Mouse (Mus musculus) heart, embryonic 10.5 days (tissue): ENCODE data around the gene Arhgap31. TPM values are rescaled to one million over a fixed set of nuclear protein-coding genes. Genes with fewer than 3 reads are reported as not detected.
A peak's percentile ranks its signal among the peaks of the same experiment; 100 is the strongest.

Experiments
- DNase-seq: peaks from one replicate; pipeline ENCODE4 v3.0.0-alpha.2; 2017; ENCODE audit warnings: low spot score
- H3K27ac ChIP-seq: fragments of 300-500 bp; sonication (generic); 2 replicates; pipeline ENCODE4 v1.5.1; 2016; ENCODE audit warnings: mild to moderate bottlenecking
- H3K27me3 ChIP-seq: fragments of 300-500 bp; sonication (generic); 2 replicates; pipeline ENCODE4 v1.6.1; 2016; ENCODE audit warnings: mild to moderate bottlenecking; ENCODE audit not compliant: poor library complexity, insufficient read depth, severe bottlenecking
- H3K36me3 ChIP-seq: fragments of 300-500 bp; sonication (generic); 2 replicates; pipeline ENCODE4 v1.6.1; 2016; ENCODE audit warnings: mild to moderate bottlenecking, moderate library complexity
- H3K4me1 ChIP-seq: fragments of 300-500 bp; sonication (generic); 2 replicates; pipeline ENCODE4 v1.6.1; 2016; ENCODE audit warnings: mild to moderate bottlenecking
- H3K4me3 ChIP-seq: fragments of 300-500 bp; sonication (generic); 2 replicates; pipeline ENCODE4 v1.5.1; 2016; ENCODE audit warnings: mild to moderate bottlenecking, moderate library complexity
- H3K9me3 ChIP-seq: fragments of 300-500 bp; sonication (generic); 2 replicates; pipeline ENCODE4 v1.6.1; 2016; ENCODE audit warnings: mild to moderate bottlenecking, moderate library complexity
- WGBS: fragments of 180-500 bp; shearing (Covaris S2); methylation state at CpG from one replicate; pipeline ENCODE4 v1.1.7; 2016; 5-methylcytosine and 5-hydroxymethylcytosine counted together
- polyA plus RNA-seq: library from polyadenylated mRNA; unstranded; fragments of >200 nt; fragmentation: Nextera tagmentation; extraction: Ambion mirVana; gene quantifications from 2 replicates; pipeline ENCODE4 v1.2.1, GENCODE M21; 2016

Arhgap31 gene
- polyA plus RNA-seq, 1 experiment from 2014 or later, result 27.7 TPM

DNA sequence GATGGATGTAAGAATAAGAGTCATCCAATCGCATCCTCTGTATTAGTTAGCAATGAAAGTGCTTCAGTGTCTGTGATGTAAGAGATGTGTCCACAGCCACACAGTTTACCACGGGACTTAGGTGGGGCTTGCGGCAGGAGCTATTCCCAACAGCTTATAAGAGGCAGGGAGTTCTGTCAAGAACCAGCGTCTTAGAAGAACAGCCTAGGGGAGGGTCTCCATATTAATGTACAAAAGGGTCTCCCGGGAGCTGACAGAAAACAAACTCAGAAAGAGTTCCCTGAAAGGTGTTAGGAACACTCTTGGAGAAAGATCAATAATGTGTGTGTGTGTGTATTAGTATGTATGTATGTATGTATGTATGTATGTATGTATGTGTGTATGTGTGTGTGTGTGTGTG is 60.4 kb downstream of the Arhgap31 start:
- Histone ChIP-seq H3K36me3 (no peaks in the 10 kb centered on the region), H3K4me3 (no peak overlapping the region), H3K4me1 (peaks cover 77% of the 10 kb centered on the region), H3K27ac (peak overlapping the region; percentile 84), H3K9me3 (no peaks in the 10 kb centered on the region), H3K27me3 (no peaks in the 10 kb centered on the region)
- 64% methylated on average over 5 of the region's 5 CpGs for WGBS
- peak; percentile 51 for DNase-seq

DNA sequence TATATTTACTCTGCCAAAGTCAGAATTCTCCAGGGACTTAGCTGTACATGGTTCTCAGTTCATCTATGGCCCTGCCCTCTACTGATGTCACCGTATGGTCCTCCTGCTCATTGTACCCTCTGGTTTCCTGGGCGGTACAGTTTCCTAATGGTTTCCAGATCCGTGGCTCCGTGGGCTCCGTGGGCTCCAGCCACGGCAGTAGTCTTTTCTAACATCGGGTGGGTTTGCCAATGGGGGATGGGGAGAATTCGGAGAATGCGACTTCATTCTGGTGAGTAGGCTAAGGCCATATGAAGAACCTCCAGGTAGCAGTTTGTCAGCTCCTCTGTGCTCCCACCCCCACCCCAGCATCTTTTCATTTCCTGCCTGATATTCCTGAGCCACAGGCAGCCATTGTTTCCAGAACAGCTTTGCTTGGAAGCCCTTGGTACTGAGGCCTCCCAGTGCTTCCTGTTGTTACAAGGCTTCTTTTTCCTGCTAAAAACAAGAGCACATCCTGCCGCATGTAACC is 61.3 kb downstream of the Arhgap31 start:
- peak; percentile 74 for DNase-seq
- Histone ChIP-seq H3K9me3 (no peaks in the 10 kb centered on the region), H3K27ac (peak overlapping the region; percentile 84), H3K4me1 (peaks cover 77% of the 10 kb centered on the region), H3K27me3 (no peaks in the 10 kb centered on the region), H3K4me3 (no peak overlapping the region), H3K36me3 (no peaks in the 10 kb centered on the region)
- 53% methylated on average over 10 of the region's 10 CpGs for WGBS

DNA sequence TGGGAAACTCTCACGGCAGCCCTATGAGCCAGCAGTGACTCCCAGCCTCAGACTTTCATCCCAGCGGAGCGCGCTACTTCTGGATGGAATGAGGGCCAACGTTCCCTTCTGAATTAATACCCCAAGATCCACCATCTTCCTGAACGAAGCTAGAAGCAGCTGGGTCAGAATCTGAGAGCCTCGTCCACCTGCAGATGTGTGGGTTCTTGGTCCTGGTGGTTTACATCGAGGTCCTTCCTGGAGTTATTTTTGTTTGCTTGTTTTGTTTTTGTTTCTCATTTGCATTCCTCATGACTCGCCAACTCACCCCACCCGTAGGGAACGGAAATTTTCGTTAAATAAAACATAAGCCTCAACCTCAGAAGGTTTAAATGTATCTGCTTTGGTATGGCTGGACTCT is 61.8 kb downstream of the Arhgap31 start:
- Histone ChIP-seq H3K9me3 (no peaks in the 10 kb centered on the region), H3K27ac (peak overlapping the region; percentile 84; the same call in 1 of the 2 replicates), H3K36me3 (no peaks in the 10 kb centered on the region), H3K4me3 (no peak overlapping the region), H3K4me1 (peaks cover 77% of the 10 kb centered on the region), H3K27me3 (no peaks in the 10 kb centered on the region)
- DNase-seq, result peak; percentile 67
- WGBS, result 77% methylated on average over 12 of the region's 12 CpGs

DNA sequence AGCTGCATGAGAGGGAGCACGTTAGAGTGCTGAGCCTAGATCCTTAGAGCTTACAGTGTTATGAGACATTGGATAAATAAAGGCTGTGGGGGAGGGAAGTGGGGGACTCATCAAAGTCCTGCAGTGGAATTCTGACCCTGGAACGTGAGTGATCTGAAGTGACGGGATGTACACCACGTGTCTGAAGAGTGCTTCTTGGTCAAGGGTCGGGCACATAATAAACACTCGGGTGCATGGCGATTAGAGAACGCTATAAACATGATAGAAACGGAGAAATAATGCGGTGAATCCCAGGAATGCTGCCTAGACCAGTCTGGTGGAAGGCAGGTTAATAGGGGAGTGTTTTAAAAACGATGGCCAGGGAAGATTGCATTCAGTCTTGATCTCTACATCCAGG is 63.6 kb downstream of the Arhgap31 start:
- no peak for DNase-seq
- H3K27me3 ChIP-seq, result no peaks in the 10 kb centered on the region
- 50% methylated on average over 11 of the region's 11 CpGs for WGBS
- H3K36me3 ChIP-seq, result no peaks in the 10 kb centered on the region
- no peaks in the 10 kb centered on the region for H3K9me3 ChIP-seq
- peak overlapping the region; percentile 78 for H3K27ac ChIP-seq
- no peak overlapping the region; the same call in 1 of the 2 replicates for H3K4me3 ChIP-seq
- H3K4me1 ChIP-seq, result peaks cover 76% of the 10 kb centered on the region

DNA sequence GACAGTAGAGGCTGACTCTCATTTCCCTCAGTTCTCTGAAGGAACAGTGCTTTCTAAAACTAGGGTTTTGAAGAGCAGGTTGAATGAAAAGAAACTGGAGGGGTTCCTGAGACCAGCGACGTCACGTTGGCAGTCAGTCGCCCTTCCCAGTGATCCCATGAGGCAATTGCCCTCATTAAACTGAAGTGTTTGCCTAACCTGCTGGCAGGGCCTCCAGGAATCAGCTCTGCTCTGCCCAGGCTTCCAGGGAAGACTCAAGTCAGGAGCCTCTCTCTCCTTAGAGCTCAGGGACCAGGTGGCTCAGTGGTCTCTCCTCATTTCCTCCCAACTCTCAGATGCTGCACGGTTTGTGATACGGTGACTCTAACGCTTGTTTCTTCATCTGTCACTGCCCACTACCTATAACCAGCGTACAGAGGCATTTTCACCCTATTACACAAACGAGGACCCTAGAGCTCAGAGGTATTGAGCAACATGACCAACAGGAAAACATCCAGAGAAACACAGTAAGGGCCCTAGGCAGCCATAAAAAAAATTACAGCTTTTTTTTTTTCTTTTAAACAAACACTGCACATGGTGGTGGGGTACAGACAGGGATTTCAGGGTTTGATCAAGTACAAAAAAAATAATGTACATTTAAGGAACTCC is 64.2 kb downstream of the Arhgap31 start:
- H3K27me3 ChIP-seq, result no peaks in the 10 kb centered on the region
- H3K4me3 ChIP-seq, result no peak overlapping the region
- peaks cover 75% of the 10 kb centered on the region for H3K4me1 ChIP-seq
- H3K27ac ChIP-seq, result peak overlapping the region; percentile 74; the same call in 1 of the 2 replicates
- H3K36me3 ChIP-seq, result no peaks in the 10 kb centered on the region
- H3K9me3 ChIP-seq, result no peaks in the 10 kb centered on the region
- DNase-seq, result peak; percentile 71
- WGBS, result 83% methylated on average over 9 of the region's 9 CpGs

DNA sequence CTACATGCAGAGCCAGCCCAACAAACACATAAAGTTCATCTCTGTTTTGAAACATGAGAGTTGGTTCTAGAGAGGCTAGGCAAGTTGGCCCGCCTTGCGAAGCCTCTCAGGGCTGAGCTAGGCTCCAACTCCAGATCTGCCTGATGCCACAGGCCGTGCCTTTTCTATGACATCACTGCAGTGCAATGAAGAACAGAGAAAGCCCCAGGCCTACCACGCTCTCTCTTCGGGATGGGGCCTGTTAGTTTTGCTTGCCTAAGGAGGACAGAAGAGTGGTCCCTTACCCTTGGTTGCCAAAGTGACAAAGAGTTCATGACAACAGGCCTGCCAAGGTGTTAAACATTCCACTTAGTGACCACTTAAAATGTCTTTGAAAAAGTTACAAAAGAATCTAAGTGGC is 64.9 kb downstream of the Arhgap31 start:
- H3K27me3 ChIP-seq, result no peaks in the 10 kb centered on the region
- H3K4me1 ChIP-seq, result peaks cover 74% of the 10 kb centered on the region
- H3K9me3 ChIP-seq, result no peaks in the 10 kb centered on the region
- peak overlapping the region; percentile 74 for H3K27ac ChIP-seq
- H3K4me3 ChIP-seq, result no peak overlapping the region
- 47% methylated on average over 5 of the region's 5 CpGs for WGBS
- no peaks in the 10 kb centered on the region for H3K36me3 ChIP-seq
- DNase-seq, result peak; percentile 74

DNA sequence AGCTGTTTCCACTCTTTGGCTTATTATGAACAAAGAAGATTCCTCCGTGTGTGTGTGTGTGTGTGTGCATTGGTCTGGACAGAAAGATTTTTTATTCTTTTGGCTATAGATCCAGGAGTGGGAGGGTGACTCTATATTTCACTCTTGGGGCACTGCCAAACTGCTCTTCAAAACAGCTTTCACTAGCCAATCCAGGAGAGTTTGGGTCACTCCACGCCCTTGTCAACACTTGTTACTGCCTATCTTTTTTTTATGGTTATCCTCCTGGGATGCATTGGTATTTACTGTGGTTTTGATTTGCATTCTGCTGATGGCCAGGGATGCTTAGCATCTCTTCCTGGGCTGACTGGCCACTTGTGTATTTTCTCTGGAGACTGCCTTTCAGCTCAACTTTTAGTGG is 68.6 kb downstream of the Arhgap31 start:
- DNase-seq, result no peak
- H3K9me3 ChIP-seq, result no peaks in the 10 kb centered on the region
- H3K36me3 ChIP-seq, result peaks cover 8% of the 10 kb centered on the region
- no peak overlapping the region for H3K27ac ChIP-seq
- H3K27me3 ChIP-seq, result no peaks in the 10 kb centered on the region
- H3K4me1 ChIP-seq, result peaks cover 60% of the 10 kb centered on the region
- 76% methylated on average over 2 of the region's 2 CpGs for WGBS
- no peak overlapping the region for H3K4me3 ChIP-seq

DNA sequence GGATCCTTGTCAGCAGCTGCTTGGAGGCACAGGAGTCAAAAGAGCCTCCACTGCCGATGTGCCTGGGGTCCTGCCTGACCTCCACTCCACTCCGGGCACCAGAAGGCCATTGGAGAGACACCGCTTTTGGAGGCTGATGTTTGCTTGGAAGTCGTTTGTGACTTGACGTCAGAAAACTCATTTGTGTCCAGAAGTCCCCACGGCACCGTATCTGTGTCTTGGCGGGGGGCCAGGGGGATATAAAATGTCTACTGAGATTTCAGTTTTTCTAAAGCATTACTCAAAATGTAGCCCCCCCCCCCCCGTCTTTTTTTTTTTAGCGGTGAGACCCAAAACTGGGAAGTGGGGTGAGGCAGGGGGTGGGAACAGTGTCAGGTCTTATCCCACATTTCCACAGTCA is 76.0 kb downstream of the Arhgap31 start:
- Histone ChIP-seq H3K27me3 (no peaks in the 10 kb centered on the region), H3K36me3 (peaks cover 58% of the 10 kb centered on the region), H3K9me3 (no peaks in the 10 kb centered on the region), H3K4me1 (peaks cover 17% of the 10 kb centered on the region), H3K4me3 (no peak overlapping the region), H3K27ac (no peak overlapping the region)
- 74% methylated on average over 10 of the region's 10 CpGs for WGBS
- no peak for DNase-seq

DNA sequence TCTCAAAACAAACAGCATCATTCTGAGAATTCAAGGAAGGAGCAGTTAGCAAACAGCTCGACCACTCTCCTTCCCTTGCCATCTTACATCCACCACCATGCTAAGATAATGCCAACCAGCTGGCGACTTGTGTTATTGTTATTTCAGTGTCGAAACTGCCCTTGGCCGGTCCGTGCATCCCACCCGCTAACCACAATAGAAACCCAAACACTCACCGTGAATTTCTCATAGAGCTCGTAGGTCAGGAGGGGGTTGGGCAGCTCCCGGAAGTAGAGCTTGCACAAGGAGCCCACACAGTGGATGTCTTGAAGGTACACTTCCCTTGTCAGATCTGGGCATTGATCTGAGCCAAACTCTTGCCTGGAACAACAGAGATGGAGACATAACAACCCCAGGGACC is 76.4 kb downstream of the Arhgap31 start:
- no peak for DNase-seq
- Histone ChIP-seq H3K27me3 (no peaks in the 10 kb centered on the region), H3K36me3 (peaks cover 62% of the 10 kb centered on the region), H3K9me3 (no peaks in the 10 kb centered on the region), H3K27ac (no peak overlapping the region), H3K4me1 (peaks cover 13% of the 10 kb centered on the region), H3K4me3 (no peak overlapping the region)
- 67% methylated on average over 9 of the region's 9 CpGs for WGBS

DNA sequence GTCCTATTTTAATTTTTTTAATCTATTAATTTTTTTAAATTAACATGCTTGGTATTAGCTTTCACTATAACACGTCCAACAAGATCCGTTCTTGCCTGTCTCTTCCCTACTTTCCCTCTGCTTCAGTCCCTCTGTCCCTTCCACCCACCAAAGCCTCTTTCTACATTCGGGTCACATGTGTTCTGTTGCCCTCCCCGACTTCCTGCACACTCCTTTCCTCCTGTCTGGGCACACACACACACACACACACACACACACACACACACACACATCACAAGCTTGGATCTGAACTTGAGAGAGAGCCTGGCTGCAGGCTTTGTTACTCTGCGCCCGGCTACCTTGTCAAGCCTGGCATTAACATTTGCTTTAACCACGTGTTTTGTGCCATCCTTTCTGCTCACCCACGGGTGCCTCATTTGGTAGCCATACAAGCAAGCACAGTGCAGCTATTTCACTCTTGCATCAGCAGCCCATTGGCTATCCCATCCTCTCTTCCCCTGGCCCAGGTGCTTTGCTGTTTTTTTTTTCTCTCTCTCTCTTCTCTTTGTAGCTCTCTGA is 77.2 kb downstream of the Arhgap31 start:
- no peak overlapping the region for H3K27ac ChIP-seq
- H3K36me3 ChIP-seq, result peaks cover 62% of the 10 kb centered on the region
- H3K27me3 ChIP-seq, result no peaks in the 10 kb centered on the region
- peaks cover 10% of the 10 kb centered on the region for H3K4me1 ChIP-seq
- WGBS, result 78% methylated on average over 8 of the region's 8 CpGs
- no peak for DNase-seq
- no peak overlapping the region for H3K4me3 ChIP-seq
- no peaks in the 10 kb centered on the region for H3K9me3 ChIP-seq

DNA sequence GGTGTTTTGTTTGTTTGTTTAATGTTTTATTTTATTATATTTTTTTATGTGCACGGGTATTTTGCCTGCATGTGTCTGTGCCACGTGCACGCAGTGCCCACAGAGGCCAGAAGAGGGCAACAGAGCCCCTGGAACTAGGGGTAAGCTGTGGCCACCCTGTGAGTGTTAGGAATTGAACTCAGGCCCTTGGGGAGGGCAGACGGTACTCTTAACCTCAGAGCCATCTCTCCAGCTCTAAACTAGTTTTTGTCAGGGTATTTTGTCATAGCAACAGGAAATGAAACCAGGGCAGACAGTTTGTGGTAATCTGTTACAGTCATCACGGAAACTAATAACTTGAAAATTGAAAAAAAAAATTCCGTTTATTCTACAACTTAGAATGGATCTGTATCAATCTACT is 80.9 kb downstream of the Arhgap31 start:
- 61% methylated on average over 6 of the region's 6 CpGs for WGBS
- Histone ChIP-seq H3K4me1 (peaks cover 41% of the 10 kb centered on the region), H3K4me3 (no peak overlapping the region), H3K27me3 (no peaks in the 10 kb centered on the region), H3K9me3 (no peaks in the 10 kb centered on the region), H3K36me3 (peaks cover 40% of the 10 kb centered on the region), H3K27ac (0 out of 2 replicates have a peak overlapping the region, but pooled peaks have one; percentile 42)
- DNase-seq, result no peak

DNA sequence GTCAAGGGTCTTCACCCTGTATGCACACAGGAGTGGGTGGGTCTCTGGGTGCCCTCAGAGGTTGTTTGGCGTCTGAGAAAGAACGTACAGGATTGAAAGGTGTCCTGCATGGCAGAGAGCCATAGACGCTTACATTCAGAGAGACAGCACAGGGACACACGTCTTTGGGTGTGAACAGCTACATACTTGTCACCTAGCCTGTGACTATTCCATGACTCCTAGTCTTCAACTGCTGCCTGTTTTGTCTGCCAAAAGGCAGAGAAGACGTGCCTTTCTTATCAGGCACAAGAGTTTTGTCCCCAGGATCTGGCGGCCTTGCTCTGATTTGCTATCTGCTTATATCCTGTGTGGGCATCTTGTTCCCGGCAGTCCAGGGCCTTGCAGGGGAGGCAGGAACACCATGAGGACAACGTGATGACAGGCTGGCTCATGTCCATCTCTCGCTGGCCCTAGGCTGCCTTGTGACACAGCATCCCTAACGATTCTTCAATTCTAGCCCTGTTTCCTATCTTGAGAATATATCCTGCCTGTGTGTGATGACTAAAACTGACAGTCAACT is 87.2 kb downstream of the Arhgap31 start:
- Histone ChIP-seq H3K27ac (peak overlapping the region; percentile 81), H3K4me3 (no peak overlapping the region), H3K9me3 (no peaks in the 10 kb centered on the region), H3K36me3 (peaks cover 48% of the 10 kb centered on the region), H3K27me3 (no peaks in the 10 kb centered on the region), H3K4me1 (peaks cover 79% of the 10 kb centered on the region)
- 26% methylated on average over 10 of the region's 10 CpGs for WGBS
- DNase-seq, result no peak

DNA sequence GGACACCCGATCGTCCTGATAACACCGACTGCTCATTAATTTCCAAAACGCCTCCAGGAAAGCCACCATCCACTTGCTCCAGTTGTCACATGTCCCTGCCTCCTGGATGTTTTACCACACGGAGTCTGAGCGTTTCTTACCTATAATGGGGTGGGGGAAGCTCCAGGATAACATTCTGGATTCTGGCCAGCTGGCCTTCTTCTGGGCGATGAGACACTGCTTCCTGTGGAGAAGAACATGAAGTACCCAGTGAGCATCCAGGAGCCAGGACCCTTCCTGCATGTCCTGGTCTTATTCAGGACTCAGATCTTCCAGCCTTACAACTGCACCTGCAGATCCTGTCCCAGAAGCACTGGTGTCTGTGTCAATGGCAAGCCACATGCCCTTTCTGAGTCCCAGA is 87.7 kb downstream of the Arhgap31 start:
- DNase-seq, result no peak
- H3K9me3 ChIP-seq, result no peaks in the 10 kb centered on the region
- 66% methylated on average over 7 of the region's 7 CpGs for WGBS
- peaks cover 79% of the 10 kb centered on the region for H3K4me1 ChIP-seq
- H3K36me3 ChIP-seq, result peaks cover 53% of the 10 kb centered on the region
- no peaks in the 10 kb centered on the region for H3K27me3 ChIP-seq
- peak overlapping the region; percentile 81 for H3K27ac ChIP-seq
- H3K4me3 ChIP-seq, result no peak overlapping the region
